Mouse (Mus musculus): ENCODE data around the gene Rac3. TPM values are rescaled to one million over a fixed set of nuclear protein-coding genes. Genes with fewer than 3 reads are reported as not detected.

Rac3 gene
- polyA plus RNA-seq, 3 experiments from 2014 or later: not detected

GRCm38 (mm10) chr11:120707225-120707624 is 14.0 kb upstream of the Rac3 start:
- ATAC-seq: no peak

GRCm38 (mm10) chr11:120707969-120708368 is 13.3 kb upstream of the Rac3 start:
- no peak for ATAC-seq

GRCm38 (mm10) chr11:120709551-120709950 is 11.7 kb upstream of the Rac3 start:
- no peak for ATAC-seq

GRCm38 (mm10) chr11:120710672-120711071 is 10.6 kb upstream of the Rac3 start:
- ATAC-seq: no peak

- no peak for ATAC-seq
These were observed 9.2 kb upstream of the Rac3 start for GRCm38 (mm10) chr11:120711980-120712604.

GRCm38 (mm10) chr11:120712771-120713568 is 8.3 kb upstream of the Rac3 start:
- peak; percentile 14 for ATAC-seq

GRCm38 (mm10) chr11:120713580-120714518 is 7.4 kb upstream of the Rac3 start, which contains the start of the genes Cenpx and Lrrc45:
Cenpx (minus strand) TSS chr11:120713738.
Lrrc45 (plus strand) TSS chr11:120713925.
- ATAC-seq: peak; percentile 98

- no peak for ATAC-seq
These were observed 6.7 kb upstream of the Rac3 start for GRCm38 (mm10) chr11:120714546-120714945.

- ATAC-seq: no peak
These were observed 6.1 kb upstream of the Rac3 start for GRCm38 (mm10) chr11:120715131-120715530.

- ATAC-seq: no peak
These were observed 2.0 kb upstream of the Rac3 start for GRCm38 (mm10) chr11:120719242-120719641.

- ATAC-seq: no peak
These were observed 1.4 kb upstream of the Rac3 start for GRCm38 (mm10) chr11:120719841-120720376.

- peak; percentile 85 for ATAC-seq
These were observed 820 bp upstream of the Rac3 start for GRCm38 (mm10) chr11:120720450-120720849.

- ATAC-seq: no peak
These were observed 879 bp downstream of the Rac3 start for GRCm38 (mm10) chr11:120722067-120722630.

GRCm38 (mm10) chr11:120722761-120723382 is 1.6 kb downstream of the Rac3 start:
- ATAC-seq: no peak

GRCm38 (mm10) chr11:120723509-120723908 is 2.2 kb downstream of the Rac3 start:
- ATAC-seq: no peak

- ATAC-seq: peak; percentile 35
These were observed 5.2 kb downstream of the Rac3 start for GRCm38 (mm10) chr11:120726243-120727168.

- ATAC-seq: peak; percentile 87
These were observed 5.9 kb downstream of the Rac3 start, which contains the start of gene Dcxr for GRCm38 (mm10) chr11:120727169-120727527. Dcxr (minus strand) TSS chr11:120727281.

GRCm38 (mm10) chr11:120727564-120727963 is 6.3 kb downstream of the Rac3 start:
- ATAC-seq: no peak

GRCm38 (mm10) chr11:120728530-120729240 is 7.4 kb downstream of the Rac3 start:
- no peak for ATAC-seq
